Mouse (Mus musculus) mouse trophoblast stem cell (cell line): ENCODE measurements at regions not wholly inside any gene's neighbourhood (a gene's known extent, or its start where the extent isn't known, plus 50 kb on each side); places are given as distances from the start of the nearest gene placed in this dataset.

Source experiments
- in situ Hi-C, 2 experiments: fragments of 300-500 bp; cut with MseI, MboI; formaldehyde crosslinking; loops; 2 replicates in 1 of 2; 3 replicates in 1 of 2; pipeline ENCODE4 v1.15.1; 2025

GRCm38 (mm10) chr10:70740095-70740494, 84.3 kb upstream of the Phyhipl start:
- in situ Hi-C loops = no loop called here

GRCm38 (mm10) chr10:70739348-70739966, 83.7 kb upstream of the Phyhipl start:
- in situ Hi-C loops = no loop called here

- in situ Hi-C loops = no loop called here
Observed at GRCm38 (mm10) chr10:70738686-70739085, 82.9 kb upstream of the Phyhipl start.

GRCm38 (mm10) chr10:70733956-70734355, 78.2 kb upstream of the Phyhipl start:
- in situ Hi-C loops = no loop called here

GRCm38 (mm10) chr10:70733478-70733877, 77.7 kb upstream of the Phyhipl start:
- in situ Hi-C loops = no loop called here

- in situ Hi-C loops = no loop called here
Observed at GRCm38 (mm10) chr10:70725091-70725490, 69.3 kb upstream of the Phyhipl start.

GRCm38 (mm10) chr10:70722783-70723182, 67.0 kb upstream of the Phyhipl start:
- in situ Hi-C loops = no loop called here

GRCm38 (mm10) chr10:70722381-70722780, 66.6 kb upstream of the Phyhipl start:
- in situ Hi-C loops = no loop called here

GRCm38 (mm10) chr10:70717464-70717863, 61.7 kb upstream of the Phyhipl start:
- in situ Hi-C loops = no loop called here

GRCm38 (mm10) chr10:70717025-70717424, 61.3 kb upstream of the Phyhipl start:
- in situ Hi-C loops = no loop called here

- in situ Hi-C loops = no loop called here
Observed at GRCm38 (mm10) chr10:70713306-70713705, 57.5 kb upstream of the Phyhipl start.

GRCm38 (mm10) chr10:70708806-70709205, 53.0 kb upstream of the Phyhipl start:
- in situ Hi-C loops = no loop called here
